Mouse (Mus musculus) brain, embryonic 14.5 days (tissue): ENCODE measurements around the gene Sox1.

Experiments
- CTCF ChIP-seq: fragments of 200-500 bp; IDR thresholded peaks from 2 replicates; pipeline ENCODE4 v1.5.1; 2012; ENCODE audit warnings: inconsistent platforms, mild to moderate bottlenecking, moderate library complexity, borderline replicate concordance; ENCODE audit not compliant: insufficient read depth, insufficient read length; ENCODE audit errors: extremely low read depth
- POLR2A ChIP-seq: fragments of 200-500 bp; IDR thresholded peaks from 2 replicates; pipeline ENCODE4 v1.6.1; 2012; ENCODE audit warnings: mild to moderate bottlenecking, inconsistent platforms, borderline replicate concordance; ENCODE audit not compliant: poor library complexity, insufficient read depth, insufficient read length, severe bottlenecking; ENCODE audit errors: extremely low read depth

GRCm38 (mm10) chr8:12430900-12431737 lies 36.0 kb downstream of the Sox1 start:
- TF ChIP-seq CTCF (no peak), POLR2A (no peak)
